Mouse (Mus musculus) forebrain, embryonic 11.5 days (tissue): ENCODE measurements at regions not wholly inside any gene's neighbourhood (a gene's known extent, or its start where the extent isn't known, plus 50 kb on each side); places are given as distances from the start of the nearest gene placed in this dataset.

ENCODE experiments used
- ATAC-seq: fragments of 200-750 bp; cut with Nextera tagmentation; replicated peaks from 2 replicates; pipeline ENCODE4 v1.8.0; 2017; ENCODE audit warnings: moderate TSS enrichment; ENCODE audit not compliant: low FRiP score
- DNase-seq: peaks from one replicate; pipeline ENCODE4 v3.0.0-alpha.2; 2017; ENCODE audit warnings: low spot score
- H3K27ac ChIP-seq: fragments of 300-500 bp; sonication (generic); 2 replicates; pipeline ENCODE4 v1.5.1; 2014; ENCODE audit warnings: low read depth, low read length
- H3K27me3 ChIP-seq: fragments of 300-500 bp; sonication (generic); 2 replicates; pipeline ENCODE4 v1.6.1; 2014; ENCODE audit warnings: mild to moderate bottlenecking, low read length, mixed read lengths; ENCODE audit not compliant: control insufficient read depth, insufficient read depth
- H3K36me3 ChIP-seq: fragments of 300-500 bp; sonication (generic); 2 replicates; pipeline ENCODE4 v1.6.1; 2014; ENCODE audit warnings: mild to moderate bottlenecking, low read length, moderate library complexity, mixed read lengths; ENCODE audit not compliant: control insufficient read depth, insufficient read depth
- H3K4me1 ChIP-seq: fragments of 300-500 bp; sonication (generic); replicated peaks from 2 replicates; pipeline ENCODE4 v1.6.1; 2014; ENCODE audit warnings: low read length, mixed read lengths; ENCODE audit not compliant: control insufficient read depth, insufficient read depth
- H3K4me2 ChIP-seq: fragments of 300-500 bp; sonication (generic); 2 replicates; pipeline ENCODE4 v1.6.1; 2014; ENCODE audit warnings: low read depth, mild to moderate bottlenecking, low read length, moderate library complexity, mixed read lengths; ENCODE audit not compliant: severe bottlenecking
- H3K4me3 ChIP-seq: fragments of 300-500 bp; sonication (generic); 2 replicates; pipeline ENCODE4 v1.5.1; 2014; ENCODE audit warnings: low read depth, low read length
- H3K9ac ChIP-seq: fragments of 300-500 bp; sonication (generic); 2 replicates; pipeline ENCODE4 v1.6.1; 2014; ENCODE audit warnings: low read length
- H3K9me3 ChIP-seq: fragments of 300-500 bp; sonication (generic); 2 replicates; pipeline ENCODE4 v1.6.1; 2016; ENCODE audit warnings: low read length, mixed read lengths; ENCODE audit not compliant: control insufficient read depth
- WGBS: fragments of 180-500 bp; shearing (Covaris S2); extraction: QIAGEN DNeasy Blood & Tissue Kit; methylation state at CpG from one replicate; pipeline ENCODE4 v1.1.7; 2014; 5-methylcytosine and 5-hydroxymethylcytosine counted together

DNA sequence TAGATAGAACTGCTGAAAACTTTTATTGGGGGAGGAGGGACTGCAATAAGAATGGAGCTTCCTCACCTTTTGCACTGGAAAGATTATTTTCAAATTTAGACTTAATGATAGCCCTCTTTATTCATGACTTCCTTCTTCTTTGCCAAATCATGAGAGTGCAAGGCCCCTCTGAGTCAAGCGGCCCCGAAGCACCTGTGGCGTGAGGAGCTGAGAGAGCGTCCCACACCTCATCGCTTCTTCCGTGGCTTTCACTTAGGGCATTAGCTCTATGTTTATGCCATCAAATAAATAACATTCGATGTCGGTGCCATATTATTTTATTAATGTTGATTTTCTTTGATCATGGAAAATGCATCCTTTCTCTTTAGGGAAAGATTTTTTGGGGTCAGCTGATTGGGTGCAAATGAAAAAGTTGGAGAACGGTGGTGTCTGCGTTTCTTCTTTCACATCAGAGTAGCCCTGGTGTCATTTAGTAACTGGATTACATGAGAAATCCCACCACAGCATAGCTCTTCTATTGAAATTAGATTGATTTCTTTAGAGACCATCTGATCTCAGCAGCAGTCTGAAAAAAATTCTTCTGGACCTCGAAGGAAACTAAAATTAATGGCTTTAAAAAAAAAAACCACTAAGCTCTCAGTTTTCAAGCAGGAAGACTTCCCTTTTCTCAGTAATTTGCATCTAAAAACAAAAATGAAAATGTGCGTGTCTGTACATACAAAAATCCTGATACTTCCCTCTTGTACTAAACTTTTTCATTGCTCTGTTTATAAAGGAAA, 87.7 kb downstream of the Nkx2-1 start:
- H3K4me1 ChIP-seq, result no peaks in the 10 kb centered on the region
- 85% methylated on average over 12 of the region's 12 CpGs for WGBS
- H3K4me2 ChIP-seq, result no peak overlapping the region
- DNase-seq, result no peak
- no peak overlapping the region for H3K27ac ChIP-seq
- H3K9ac ChIP-seq, result no peak overlapping the region
- H3K36me3 ChIP-seq, result no peaks in the 10 kb centered on the region
- no peaks in the 10 kb centered on the region for H3K9me3 ChIP-seq
- ATAC-seq, result no peak
- H3K4me3 ChIP-seq, result no peak overlapping the region
- H3K27me3 ChIP-seq, result peaks cover 77% of the 10 kb centered on the region

- ATAC-seq, result no peak
- Histone ChIP-seq H3K9ac (no peak overlapping the region), H3K36me3 (no peaks in the 10 kb centered on the region), H3K9me3 (no peaks in the 10 kb centered on the region), H3K4me2 (no peak overlapping the region), H3K4me1 (no peaks in the 10 kb centered on the region), H3K27ac (no peak overlapping the region), H3K4me3 (no peak overlapping the region), H3K27me3 (peaks cover 37% of the 10 kb centered on the region)
- no peak for DNase-seq
- WGBS, result 55% methylated on average over 8 of the region's 8 CpGs
These were observed 95.4 kb downstream of the Nkx2-1 start for GRCm38 (mm10) chr12:56441166-56441817.

GRCm38 (mm10) chr12:56440068-56440847, 94.6 kb upstream of the Mbip start:
- DNase-seq (no peak), ATAC-seq (no peak)
- Histone ChIP-seq H3K9me3 (no peaks in the 10 kb centered on the region), H3K27me3 (peaks cover 29% of the 10 kb centered on the region; the same call in 1 of the 2 replicates), H3K4me1 (no peaks in the 10 kb centered on the region), H3K9ac (no peak overlapping the region), H3K36me3 (no peaks in the 10 kb centered on the region), H3K4me3 (no peak overlapping the region), H3K27ac (no peak overlapping the region), H3K4me2 (no peak overlapping the region)
- WGBS, result 32% methylated on average over 12 of the region's 12 CpGs

GRCm38 (mm10) chr12:56438384-56438783, 92.7 kb upstream of the Mbip start:
- Histone ChIP-seq H3K27ac (no peak overlapping the region), H3K36me3 (no peaks in the 10 kb centered on the region), H3K4me1 (no peaks in the 10 kb centered on the region), H3K27me3 (peaks cover 24% of the 10 kb centered on the region; the same call in 1 of the 2 replicates), H3K9me3 (no peaks in the 10 kb centered on the region), H3K9ac (no peak overlapping the region), H3K4me2 (no peak overlapping the region), H3K4me3 (no peak overlapping the region)
- ATAC-seq (no peak), DNase-seq (no peak)
- 88% methylated on average over 3 of the region's 3 CpGs for WGBS

DNA sequence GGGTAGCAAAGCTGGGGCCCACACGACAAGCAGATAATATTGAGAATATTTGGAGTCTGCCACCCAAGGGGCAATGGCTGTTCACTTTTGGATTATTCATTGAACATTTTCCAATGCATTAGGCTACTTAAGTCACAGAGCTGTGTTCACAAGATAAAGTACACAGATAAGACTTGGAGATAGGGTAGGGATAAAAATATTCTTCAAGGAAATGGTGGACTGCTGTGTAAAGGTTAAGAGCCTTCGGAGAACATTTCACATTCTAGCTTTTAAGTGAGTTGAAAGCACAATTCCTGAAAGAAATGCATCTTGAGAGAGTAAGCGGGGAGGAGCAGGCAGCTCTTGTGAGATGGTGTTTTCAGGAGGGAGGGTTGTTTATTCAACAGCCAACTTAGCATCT, 92.3 kb upstream of the Mbip start:
- H3K9me3 ChIP-seq, result no peaks in the 10 kb centered on the region
- H3K4me1 ChIP-seq, result no peaks in the 10 kb centered on the region
- 91% methylated on average over 3 of the region's 3 CpGs for WGBS
- H3K4me3 ChIP-seq, result no peak overlapping the region
- peaks cover 24% of the 10 kb centered on the region; the same call in 1 of the 2 replicates for H3K27me3 ChIP-seq
- DNase-seq (no peak), ATAC-seq (no peak)
- no peak overlapping the region for H3K9ac ChIP-seq
- H3K27ac ChIP-seq, result no peak overlapping the region
- H3K36me3 ChIP-seq, result no peaks in the 10 kb centered on the region
- H3K4me2 ChIP-seq, result no peak overlapping the region

GRCm38 (mm10) chr12:56426681-56427246, 81.1 kb upstream of the Mbip start:
- no peak overlapping the region for H3K27ac ChIP-seq
- H3K9ac ChIP-seq, result no peak overlapping the region
- WGBS, result 87% methylated on average over 9 of the region's 9 CpGs
- no peak overlapping the region for H3K4me2 ChIP-seq
- DNase-seq (no peak), ATAC-seq (no peak)
- H3K4me1 ChIP-seq, result no peaks in the 10 kb centered on the region
- H3K36me3 ChIP-seq, result no peaks in the 10 kb centered on the region
- no peaks in the 10 kb centered on the region for H3K9me3 ChIP-seq
- H3K27me3 ChIP-seq, result no peaks in the 10 kb centered on the region
- H3K4me3 ChIP-seq, result no peak overlapping the region

- no peak for ATAC-seq
- no peak for DNase-seq
These were observed 70.4 kb upstream of the Mbip start for GRCm38 (mm10) chr12:56416106-56416505.

GRCm38 (mm10) chr12:56414861-56415765, 69.4 kb upstream of the Mbip start:
- Histone ChIP-seq H3K4me3 (no peak overlapping the region), H3K4me1 (no peaks in the 10 kb centered on the region), H3K27ac (no peak overlapping the region), H3K4me2 (no peak overlapping the region), H3K27me3 (no peaks in the 10 kb centered on the region), H3K9me3 (no peaks in the 10 kb centered on the region), H3K36me3 (no peaks in the 10 kb centered on the region), H3K9ac (no peak overlapping the region)
- WGBS, result 85% methylated on average over 8 of the region's 8 CpGs
- DNase-seq, result no peak
- no peak for ATAC-seq

More at GRCm38 (mm10) chr12:56416106-56416505, 70.4 kb upstream of the Mbip start:
- WGBS, result 88% methylated on average over 7 of the region's 7 CpGs
- Histone ChIP-seq H3K4me3 (no peak overlapping the region), H3K4me1 (no peaks in the 10 kb centered on the region), H3K9me3 (no peaks in the 10 kb centered on the region), H3K36me3 (no peaks in the 10 kb centered on the region), H3K4me2 (no peak overlapping the region), H3K27me3 (no peaks in the 10 kb centered on the region), H3K27ac (no peak overlapping the region), H3K9ac (no peak overlapping the region)
